Mouse (Mus musculus) heart, adult 2 months (tissue): ENCODE results near the gene Dedd.
"Not testable (repeated sequence)": the region's sequence is repeated elsewhere in the genome, so short reads cannot be mapped to it uniquely, and the experiment has no call there.

Experiments used
- EP300 ChIP-seq: fragments of 200-500 bp; IDR thresholded peaks from 2 replicates; pipeline ENCODE4 v1.6.1; 2011; ENCODE audit warnings: low read depth, low read length, control low read depth; ENCODE audit not compliant: insufficient read depth
- POLR2A ChIP-seq: fragments of 200-500 bp; IDR thresholded peaks from 2 replicates; pipeline ENCODE4 v1.6.1; 2011; ENCODE audit warnings: mild to moderate bottlenecking, low read depth, low read length, control low read depth; ENCODE audit not compliant: insufficient read depth

DNA sequence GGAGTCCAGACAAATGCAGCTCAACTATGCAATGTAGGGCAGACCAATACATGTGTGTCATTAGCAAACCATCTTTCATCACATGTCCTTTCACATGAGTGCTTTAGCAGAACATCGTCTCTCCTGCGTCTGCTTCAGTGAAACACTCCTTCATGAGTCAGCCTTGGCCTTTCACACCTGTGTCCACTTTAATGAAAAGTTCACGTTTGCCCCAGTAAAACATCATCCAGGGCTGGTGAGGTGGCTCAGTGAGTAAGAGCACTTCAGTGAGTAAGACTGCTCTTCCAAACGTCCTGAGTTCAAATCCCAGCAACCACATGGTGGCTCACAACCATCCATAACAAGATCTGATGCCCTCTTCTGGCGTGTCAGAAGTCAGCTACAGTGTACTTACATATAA, 22.8 kb upstream of the Dedd start:
- TF ChIP-seq POLR2A, EP300: not testable (repeated sequence)
